Mouse (Mus musculus) neutrophil, adult 83 days (primary cell): ENCODE measurements around the gene Gm3415. TPM values are rescaled to one million over a fixed set of nuclear protein-coding genes. Genes with fewer than 3 reads are reported as not detected.

Experiments used
- total RNA-seq, 2 experiments: library from RNA; stranded (reverse); gene quantifications; one replicate each; pipeline ENCODE4 v1.2.4; 2023

Gene Gm3415
- total RNA-seq: not detected

GRCm38 (mm10) chr5:146555836-146556235, at the start of gene Gm3415:
TSS of gene Gm3415 (plus strand) at chr5:146556136.

GRCm38 (mm10) chr5:146513823-146514222, 42.1 kb upstream of the Gm3415 start, which contains the start of gene Gm3402:
TSS of gene Gm3402 (plus strand) at chr5:146514123.

GRCm38 (mm10) chr5:146525501-146525900, 30.4 kb upstream of the Gm3415 start, which contains the start of gene Gm3404:
TSS of gene Gm3404 (plus strand) at chr5:146525801.

GRCm38 (mm10) chr5:146537347-146537746, 18.6 kb upstream of the Gm3415 start, which contains the start of gene Gm3409:
TSS of gene Gm3409 (plus strand) at chr5:146537647.

GRCm38 (mm10) chr5:146584478-146585306, 28.8 kb downstream of the Gm3415 start, which contains the start of gene Gpr12:
TSS of gene Gpr12 (minus strand) at chr5:146585239.

Other genes starting within 250 kb of the Gm3415 start
- not detected for gene Wasf3, start 171.2 kb upstream of the Gm3415 start, total RNA-seq
- gene Gm6408, start 74.2 kb upstream of the Gm3415 start, total RNA-seq: not detected
- gene Gm6370, start 64.8 kb upstream of the Gm3415 start, total RNA-seq: not detected
- not detected for gene 4930449I24Rik, start 53.7 kb upstream of the Gm3415 start, total RNA-seq
- gene Gm3402, start 42.0 kb upstream of the Gm3415 start, total RNA-seq: not detected
- not detected for gene Gm3404, start 30.3 kb upstream of the Gm3415 start, total RNA-seq
- not detected for gene Gm3409, start 18.5 kb upstream of the Gm3415 start, total RNA-seq
- not detected for gene Gpr12, start 29.1 kb downstream of the Gm3415 start, total RNA-seq
- gene Usp12, start 238.9 kb downstream of the Gm3415 start, total RNA-seq: 10 to 100 TPM; 23.4 to 26.5 TPM